8 mouse cellular contexts compared by ENCODE assay signal in the genomic region with DNA sequence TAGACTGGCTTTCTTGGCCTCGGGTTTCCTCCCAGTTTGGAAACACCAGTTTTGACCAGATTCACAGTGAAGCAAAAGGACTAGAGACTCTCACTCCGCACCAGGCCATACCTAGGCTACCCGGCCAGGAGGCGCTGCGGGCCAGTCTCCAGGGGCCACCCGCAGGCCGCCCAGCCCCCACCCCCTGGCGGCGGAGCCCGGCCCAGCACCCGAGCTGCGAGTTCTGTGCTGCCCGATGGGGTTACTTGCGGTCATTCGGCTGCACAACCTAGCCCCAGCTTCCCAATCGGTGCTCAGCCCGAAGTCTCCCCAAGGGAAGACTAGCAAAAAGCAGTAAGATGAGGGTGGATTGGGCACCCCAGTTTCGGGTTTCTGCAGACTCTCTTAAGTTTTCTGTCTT. TPM values are rescaled to one million over a fixed set of nuclear protein-coding genes. Genes with fewer than 3 reads are reported as not detected.
DNase-seq lines count a peak whose midpoint lies in the region; ATAC-seq and TF ChIP-seq lines count a peak whose summit lies in the region.

No protein-coding gene starts in this region.

- H3K27me3 ChIP-seq in C2C12 (ENCODE audit: control insufficient read depth, insufficient read depth, insufficient read length) (peaks cover 11% of the 10 kb centered on the region), myocyte (ENCODE audit: control insufficient read depth, insufficient read depth, insufficient read length) (peaks cover 20% of the 10 kb centered on the region)
- peaks cover 25% of the 10 kb centered on the region for H3K27me3 ChIP-seq in erythroblast, embryonic 14.5 days (ENCODE audit: control insufficient read depth)
- H3K27me3 ChIP-seq in heart, embryonic 12.5 days (replicated peaks): no peaks in the 10 kb centered on the region
- H3K27me3 ChIP-seq in kidney, postnatal 0 days (ENCODE audit: insufficient read depth, low read length): no peaks in the 10 kb centered on the region
- no peaks in the 10 kb centered on the region for H3K27me3 ChIP-seq in liver, embryonic 11.5 days (replicated peaks; ENCODE audit: control insufficient read depth, insufficient read depth, low read length)

- no peaks in the 10 kb centered on the region for H3K9me3 ChIP-seq in erythroblast, embryonic 14.5 days (ENCODE audit: control insufficient read depth, low read length)
- no peaks in the 10 kb centered on the region for H3K9me3 ChIP-seq in heart, embryonic 12.5 days (replicated peaks)
- no peaks in the 10 kb centered on the region for H3K9me3 ChIP-seq in kidney, postnatal 0 days (replicated peaks; ENCODE audit: low read length)
- no peaks in the 10 kb centered on the region for H3K9me3 ChIP-seq in liver, embryonic 11.5 days (ENCODE audit: control insufficient read depth, low read length)

- under 1% methylated on average over 18 of the region's 18 CpGs for WGBS in heart, embryonic 12.5 days
- WGBS in kidney, postnatal 0 days: 3% methylated on average over 18 of the region's 18 CpGs
- 2% methylated on average over 18 of the region's 18 CpGs for WGBS in liver, embryonic 11.5 days

- peak; percentile 65 for TF ChIP-seq CTCF in C2C12 (IDR thresholded peaks at IDR 0.05; ENCODE audit: control insufficient read depth, insufficient read depth, insufficient read length)
- TF ChIP-seq CTCF in kidney, postnatal 0 days (IDR thresholded peaks at IDR 0.05; ENCODE audit: low read depth): peak; percentile 85

- H3K36me3 ChIP-seq in C2C12 (ENCODE audit: control insufficient read depth, insufficient read depth) (no peaks in the 10 kb centered on the region), myocyte (ENCODE audit: control insufficient read depth, insufficient read depth) (no peaks in the 10 kb centered on the region)
- H3K36me3 ChIP-seq in erythroblast, embryonic 14.5 days (ENCODE audit: control insufficient read depth): no peaks in the 10 kb centered on the region
- no peaks in the 10 kb centered on the region for H3K36me3 ChIP-seq in heart, embryonic 12.5 days
- no peaks in the 10 kb centered on the region for H3K36me3 ChIP-seq in kidney, postnatal 0 days (ENCODE audit: insufficient read depth, low read length)
- H3K36me3 ChIP-seq in liver, embryonic 11.5 days (ENCODE audit: control insufficient read depth, insufficient read depth, low read length): no peaks in the 10 kb centered on the region

- peaks cover 12% of the 10 kb centered on the region for H3K4me1 ChIP-seq in erythroblast, embryonic 14.5 days (ENCODE audit: control insufficient read depth)
- peaks cover 11% of the 10 kb centered on the region; the same call in 1 of the 2 replicates for H3K4me1 ChIP-seq in heart, embryonic 12.5 days (replicated peaks)
- peaks cover 3% of the 10 kb centered on the region; the same call in 1 of the 2 replicates for H3K4me1 ChIP-seq in kidney, postnatal 0 days (replicated peaks; ENCODE audit: insufficient read depth, low read length)
- no peaks in the 10 kb centered on the region; the same call in 1 of the 2 replicates for H3K4me1 ChIP-seq in liver, embryonic 11.5 days (replicated peaks; ENCODE audit: control insufficient read depth, insufficient read depth, low read length)

- peak overlapping the region; percentile 65 for H3K9ac ChIP-seq in heart, embryonic 12.5 days
- H3K9ac ChIP-seq in kidney, postnatal 0 days (ENCODE audit: low read depth, low read length): peak overlapping the region; percentile 67
- H3K9ac ChIP-seq in liver, embryonic 11.5 days (ENCODE audit: low read depth, low read length): no peak overlapping the region

- TF ChIP-seq POLR2A in myocyte (IDR thresholded peaks at IDR 0.05; ENCODE audit: insufficient read length, low read depth): no peak

- no peak overlapping the region for H3K27ac ChIP-seq in heart, embryonic 12.5 days (ENCODE audit: poor library complexity, severe bottlenecking)
- peak overlapping the region; percentile 79 for H3K27ac ChIP-seq in kidney, postnatal 0 days
- no peak overlapping the region for H3K27ac ChIP-seq in liver, embryonic 11.5 days (ENCODE audit: low read depth, low read length)

- H3K79me3 ChIP-seq in C2C12 (ENCODE audit: low read depth): no peaks in the 10 kb centered on the region

- no peak overlapping the region for H3K4me3 ChIP-seq in C2C12 (ENCODE audit: insufficient read depth, poor library complexity, severe bottlenecking)
- peak overlapping the region; percentile 54 for H3K4me3 ChIP-seq in erythroblast, embryonic 14.5 days (replicated peaks)
- H3K4me3 ChIP-seq in heart, embryonic 12.5 days: peak overlapping the region; percentile 63
- H3K4me3 ChIP-seq in kidney, postnatal 0 days (replicated peaks; ENCODE audit: low read depth, low read length): peak overlapping the region; percentile 59
- peak overlapping the region; percentile 67 for H3K4me3 ChIP-seq in liver, embryonic 11.5 days (ENCODE audit: low read depth, low read length)
- peak overlapping the region; percentile 20 for H3K4me3 ChIP-seq in myocyte

- DNase-seq in brain, adult 2 months (ENCODE audit: low read depth, low spot score): peak; percentile 78
- peak; percentile 83 for DNase-seq in kidney, postnatal 0 days (ENCODE audit: low spot score)
- peak; percentile 82 for DNase-seq in liver, embryonic 11.5 days (ENCODE audit: low spot score)
- DNase-seq in spleen, postnatal 4 days (ENCODE audit: low spot score in 2 of 2): peak; percentile 86 to 94

- peak overlapping the region; percentile 85 for H3K4me2 ChIP-seq in heart, embryonic 12.5 days
- H3K4me2 ChIP-seq in kidney, postnatal 0 days (ENCODE audit: low read length): peak overlapping the region; percentile 77
- peak overlapping the region; percentile 92 for H3K4me2 ChIP-seq in liver, embryonic 11.5 days
- H3K4me2 ChIP-seq in myocyte (ENCODE audit: low read depth): peak overlapping the region; percentile 97

- peak; percentile 76 for ATAC-seq in heart, embryonic 12.5 days (ENCODE audit: insufficient number of reproducible peaks, low FRiP score)
- ATAC-seq in kidney, postnatal 0 days (replicated peaks; ENCODE audit: low FRiP score, low read depth): peak; percentile 80
- ATAC-seq in liver, embryonic 11.5 days (replicated peaks; ENCODE audit: low FRiP score): peak; percentile 81

- H3ac ChIP-seq in C2C12 (ENCODE audit: control insufficient read depth, insufficient read length, low read depth) (no peak overlapping the region), myocyte (ENCODE audit: control insufficient read depth, insufficient read length) (no peak overlapping the region)

- H3K79me2 ChIP-seq in C2C12 (ENCODE audit: control insufficient read depth, insufficient read depth) (no peaks in the 10 kb centered on the region), myocyte (ENCODE audit: control insufficient read depth, insufficient read depth) (no peaks in the 10 kb centered on the region)

TF ChIP-seq in C2C12, 6 proteins besides CTCF, POLR2A, EP300 and RAD21:
- TF ChIP-seq MYOD1 (IDR thresholded peaks at IDR 0.05; ENCODE audit: control insufficient read depth, insufficient read length, low read depth) (no peak), MAX (IDR thresholded peaks at IDR 0.05) (no peak), USF1 (IDR thresholded peaks at IDR 0.05; ENCODE audit: low read depth) (no peak), CEBPB (IDR thresholded peaks at IDR 0.05; ENCODE audit: low read depth) (no peak), MYOG (IDR thresholded peaks at IDR 0.05; ENCODE audit: control insufficient read depth, extremely low read depth, insufficient read length) (no peak)
TF ChIP-seq in C2C12: peak in this region for 0.

TF ChIP-seq in myocyte, 11 proteins besides CTCF, POLR2A, EP300 and RAD21:
- no peak for TF ChIP-seq TCF3 (IDR thresholded peaks at IDR 0.05; ENCODE audit: insufficient read length, low read depth)
- TF ChIP-seq E2F4 (IDR thresholded peaks at IDR 0.05; ENCODE audit: insufficient read depth): no peak
- no peak for TF ChIP-seq USF1 (IDR thresholded peaks at IDR 0.05; ENCODE audit: low read depth)
- no peak for TF ChIP-seq POLR2AphosphoS2 (IDR thresholded peaks at IDR 0.05; ENCODE audit: insufficient read length, low read depth)
- TF ChIP-seq SRF (IDR thresholded peaks at IDR 0.05; ENCODE audit: control insufficient read depth, insufficient read length, low read depth): no peak
- no peak for TF ChIP-seq MAX (IDR thresholded peaks at IDR 0.05; ENCODE audit: low read depth)
- TF ChIP-seq MYOG (IDR thresholded peaks at IDR 0.05; ENCODE audit: control insufficient read depth in 1 of 3, insufficient read depth in 1 of 3, insufficient read length in 2 of 3, low read depth in 2 of 3): no peak
- TF ChIP-seq MYOD1 (IDR thresholded peaks at IDR 0.05; ENCODE audit: control insufficient read depth in 1 of 3, insufficient read length in 2 of 3, low read depth in 2 of 3): no peak
- TF ChIP-seq TCF12 (IDR thresholded peaks at IDR 0.05; ENCODE audit: insufficient read depth, poor library complexity, severe bottlenecking): no peak
- no peak for TF ChIP-seq CEBPB (IDR thresholded peaks at IDR 0.05; ENCODE audit: insufficient read depth, poor library complexity, severe bottlenecking)
- no peak for TF ChIP-seq REST (IDR thresholded peaks at IDR 0.05; ENCODE audit: insufficient read depth, insufficient read length)

RNA-seq across cellular contexts. Expression of a gene that starts 1.1 kb away (rescaled TPM):
- 0.07 TPM for polyA plus RNA-seq in C2C12 (2012; fragmentation: generic; extraction: Trizol)
- 0.01 TPM in 2 replicates for polyA plus RNA-seq in erythroblast, embryonic 14.5 days (2012)
- 3.8 and 4.0 TPM in 2 replicates for polyA plus RNA-seq in heart, embryonic 12.5 days (2016; fragmentation: Nextera tagmentation; extraction: Ambion mirVana)
- polyA plus RNA-seq in kidney, postnatal 0 days (2015; fragmentation: Nextera tagmentation; extraction: Ambion mirVana): 3.7 and 4.7 TPM in 2 replicates
- polyA plus RNA-seq in liver, embryonic 11.5 days (2014; fragmentation: Nextera tagmentation; extraction: Ambion mirVana): 16.3 and 17.5 TPM in 2 replicates
- polyA plus RNA-seq in myocyte (2012; fragmentation: generic; extraction: Trizol): 0.68 TPM
